Mouse (Mus musculus) gastrocnemius, postnatal 14 days (tissue): ENCODE data around the gene Ssh2. TPM values are rescaled to one million over a fixed set of nuclear protein-coding genes. Genes with fewer than 3 reads are reported as not detected.
A peak's percentile ranks its signal among the peaks of the same experiment; 100 is the strongest.

Source experiments
- DNase-seq: peaks from one replicate; pipeline ENCODE4 v3.0.0; 2021; ENCODE audit warnings: mixed read lengths
- intact Hi-C: fragments of 180-260 bp; cut with DNase I; formaldehyde crosslinking; loops from one replicate; pipeline ENCODE4 v1.15.1; 2025; ENCODE audit warnings: low total_unique reads
- total RNA-seq, 2 experiments: library from RNA; stranded (reverse); gene quantifications; 2 replicates each; pipeline ENCODE4 v1.2.3; 2021

Ssh2 gene
- total RNA-seq, 2 experiments from 2014 or later: 38.4 to 42.4 TPM

DNA sequence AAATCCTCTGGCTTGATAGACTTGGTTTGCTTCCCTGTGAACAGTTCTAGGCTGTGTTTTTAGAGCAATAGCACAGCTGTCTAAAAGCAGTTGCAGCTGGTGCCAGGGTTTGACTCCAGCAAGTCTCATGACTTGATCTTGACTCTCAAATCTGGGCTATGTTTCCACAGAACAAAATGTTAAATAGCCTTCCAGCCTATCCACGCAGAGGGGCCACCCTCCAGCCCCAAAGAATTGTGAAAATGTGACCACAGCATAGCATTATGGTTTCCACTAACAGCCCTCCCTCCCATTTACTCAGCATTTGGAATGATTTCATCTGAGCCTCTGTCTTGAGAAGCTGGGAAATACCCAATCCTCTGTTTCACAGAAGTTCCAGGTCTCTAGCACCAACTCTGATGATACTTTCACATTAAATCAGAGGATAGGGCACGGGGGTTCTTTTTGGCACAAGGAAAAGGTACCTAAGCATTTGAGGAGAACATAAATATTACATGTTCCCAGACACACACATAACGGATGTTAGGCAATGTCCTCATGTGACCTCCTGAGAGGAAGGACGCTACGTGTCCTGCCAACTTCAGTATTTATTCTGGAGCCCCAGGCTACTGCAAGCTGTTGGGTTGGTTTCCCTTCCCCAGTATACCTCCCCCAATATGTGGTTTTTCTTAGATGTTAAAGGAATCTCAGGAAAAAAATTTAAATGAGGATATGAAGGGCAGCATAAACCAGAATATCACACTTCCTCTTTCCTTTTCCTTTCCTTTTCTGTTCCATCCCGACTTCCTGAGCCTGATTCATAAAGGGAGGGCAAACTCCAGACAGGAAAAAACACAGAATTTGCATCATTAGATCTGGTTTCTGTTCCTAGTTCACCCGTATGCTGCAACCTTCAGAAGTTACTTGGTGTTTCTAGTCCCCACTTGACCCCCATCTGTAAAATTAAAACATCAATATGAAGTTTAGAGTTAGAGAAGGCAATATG, 226.4 kb downstream of the Ssh2 start:
- intact Hi-C loops: no loop called here
- peak; percentile 77 for DNase-seq

DNA sequence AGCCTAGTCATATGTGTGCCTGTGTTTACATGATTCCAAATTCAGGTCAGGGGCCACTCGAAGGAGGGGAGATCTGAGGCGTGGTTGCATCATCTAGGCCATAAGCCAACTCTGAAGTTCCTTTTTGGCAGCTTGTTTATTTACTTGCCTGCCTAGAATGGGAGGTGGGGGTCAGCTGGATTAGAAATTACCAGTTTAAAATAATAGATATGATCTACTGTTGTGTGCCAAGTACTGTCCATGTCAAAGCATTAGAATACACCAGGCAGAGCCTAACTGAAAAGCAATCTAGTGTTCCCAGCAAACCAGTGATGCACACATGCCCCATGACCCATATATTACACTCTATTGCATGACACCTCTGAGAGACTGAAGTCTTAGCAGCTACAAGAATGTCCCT, 228.9 kb downstream of the Ssh2 start:
- intact Hi-C loops: no loop called here
- DNase-seq: no peak

DNA sequence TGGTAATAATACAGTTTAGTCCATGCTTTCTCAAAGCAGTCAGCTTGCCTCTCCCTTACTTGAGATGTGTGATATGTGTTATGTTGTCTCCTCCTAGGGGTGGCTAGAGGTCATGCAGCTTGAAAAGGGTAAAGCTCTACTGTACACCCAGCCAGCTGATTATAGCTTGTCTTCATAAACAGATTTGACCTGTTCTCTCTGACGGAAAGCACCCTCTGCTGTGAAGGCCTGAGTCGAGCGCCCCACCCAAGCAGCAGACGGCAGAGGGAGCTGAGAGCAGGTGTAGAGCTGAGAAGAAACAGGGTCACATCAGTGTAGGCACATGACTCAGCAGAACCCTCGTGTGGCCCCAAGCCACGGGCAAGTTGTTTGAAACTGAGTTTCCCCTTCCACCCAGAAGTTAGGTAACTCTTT, 230.5 kb downstream of the Ssh2 start:
- DNase-seq: peak; percentile 60
- intact Hi-C loops: no loop called here

GRCm38 (mm10) chr11:77449224-77449623, 233.1 kb downstream of the Ssh2 start:
- DNase-seq: no peak
- intact Hi-C loops: no loop called here

DNA sequence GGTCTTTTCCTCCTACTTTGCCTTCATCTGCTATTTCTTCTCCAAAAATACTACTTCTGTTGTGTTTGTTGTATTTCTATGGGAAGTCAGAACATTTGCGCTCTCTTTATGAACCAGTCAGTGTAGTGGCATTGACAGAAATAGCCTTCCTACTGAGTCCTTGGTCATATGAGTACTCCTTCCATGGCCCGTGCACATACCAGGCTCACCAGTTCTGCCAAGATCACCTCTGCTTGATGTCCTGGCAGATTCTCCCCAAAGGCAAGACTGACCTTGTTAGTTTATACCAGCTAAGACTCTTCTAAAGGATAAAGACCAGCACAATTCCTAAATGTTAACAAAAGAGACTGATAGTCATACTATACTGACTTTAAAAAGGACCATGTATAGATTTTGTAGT, 235.6 kb downstream of the Ssh2 start:
- DNase-seq: no peak
- intact Hi-C loops: loop anchor here (10.0 kb wide), 1 partner anchor 107 kb away; no protein-coding TSS in a partner anchor

DNA sequence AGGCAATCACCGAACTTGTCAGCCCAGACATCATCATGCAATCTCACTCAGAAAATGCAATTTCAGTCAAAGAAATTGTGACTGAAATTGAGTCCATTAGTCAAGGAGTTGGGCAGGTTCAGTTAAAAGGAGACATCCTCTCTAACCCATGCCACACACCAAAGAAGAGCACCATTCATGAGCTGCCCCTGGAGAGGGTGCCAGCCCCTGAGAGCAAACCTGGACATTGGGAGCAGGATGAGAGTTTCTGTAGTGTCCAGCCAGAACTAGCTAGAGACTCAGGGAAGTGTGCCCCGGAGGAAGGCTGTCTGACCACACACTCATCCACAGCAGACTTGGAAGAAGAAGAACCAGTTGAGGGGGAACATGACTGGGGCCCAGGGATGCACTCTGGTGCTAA, 237.3 kb downstream of the Ssh2 start:
- DNase-seq: no peak
- intact Hi-C loops: loop anchor here (10.0 kb wide), 1 partner anchor 109 kb away; no protein-coding TSS in a partner anchor

DNA sequence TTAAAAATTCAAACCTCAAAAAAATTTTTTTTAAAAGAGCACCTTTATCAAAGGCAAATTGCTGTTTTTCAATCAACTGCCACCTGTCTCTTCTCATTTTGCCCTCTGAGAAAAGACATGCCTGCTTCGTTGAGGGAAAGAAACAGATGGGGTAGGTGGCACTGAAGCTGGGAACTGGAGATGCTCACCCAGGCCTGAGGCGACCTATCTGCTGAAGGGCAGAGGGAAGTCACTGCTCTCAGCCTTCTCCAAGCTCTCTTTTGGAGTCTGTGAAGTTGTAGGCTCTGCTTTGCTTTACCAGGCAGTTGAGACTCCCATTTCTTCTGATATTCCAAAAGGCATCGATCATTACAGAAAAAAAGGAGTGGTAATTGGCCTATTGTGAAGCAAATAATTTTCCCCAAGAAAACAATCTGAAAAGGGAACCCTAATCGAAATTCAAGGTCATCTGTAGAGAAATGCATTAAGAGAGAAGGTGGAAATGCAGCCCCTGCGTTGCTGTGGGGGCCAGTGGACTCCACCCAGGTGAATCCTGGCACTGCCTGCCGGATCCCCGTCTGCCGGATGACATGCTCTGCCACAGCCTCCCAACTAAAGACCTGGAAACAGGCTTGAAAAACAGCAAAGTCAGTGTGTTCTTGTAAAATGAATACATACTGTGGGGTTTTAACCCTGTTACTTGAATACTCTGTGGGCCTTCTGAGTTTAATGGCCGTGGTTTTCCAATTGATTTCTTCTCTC, 239.9 kb downstream of the Ssh2 start:
- DNase-seq: no peak
- intact Hi-C loops: loop anchor here (1.0 to 10.0 kb wide), 2 partner anchors 111 to 140 kb away; no protein-coding TSS in a partner anchor

DNA sequence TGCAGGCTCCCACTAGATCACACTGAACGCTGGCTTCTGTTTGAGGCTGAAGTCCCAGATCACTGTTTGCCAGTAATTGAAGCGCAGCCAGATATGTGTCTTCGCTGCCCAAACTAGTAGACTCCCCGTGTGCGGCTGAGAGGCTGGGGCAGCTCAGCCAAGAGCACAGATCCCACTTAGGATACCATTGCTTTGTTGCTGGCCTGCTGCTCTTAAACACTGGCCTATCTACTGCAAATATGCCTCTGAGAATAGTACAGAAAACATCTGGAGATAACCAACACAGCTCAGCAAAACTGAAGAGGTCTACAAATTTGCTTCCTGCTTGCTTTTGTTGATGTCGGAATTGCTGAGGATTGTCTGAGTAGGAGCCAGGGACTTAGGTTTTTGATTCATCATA, 240.8 kb downstream of the Ssh2 start:
- intact Hi-C loops: loop anchor here (1.0 to 10.0 kb wide), 2 partner anchors 112 to 141 kb away; no protein-coding TSS in a partner anchor
- no peak for DNase-seq

- DNase-seq: no peak
- intact Hi-C loops: no loop called here
These were observed 245.8 kb downstream of the Ssh2 start for GRCm38 (mm10) chr11:77461856-77462255.

DNA sequence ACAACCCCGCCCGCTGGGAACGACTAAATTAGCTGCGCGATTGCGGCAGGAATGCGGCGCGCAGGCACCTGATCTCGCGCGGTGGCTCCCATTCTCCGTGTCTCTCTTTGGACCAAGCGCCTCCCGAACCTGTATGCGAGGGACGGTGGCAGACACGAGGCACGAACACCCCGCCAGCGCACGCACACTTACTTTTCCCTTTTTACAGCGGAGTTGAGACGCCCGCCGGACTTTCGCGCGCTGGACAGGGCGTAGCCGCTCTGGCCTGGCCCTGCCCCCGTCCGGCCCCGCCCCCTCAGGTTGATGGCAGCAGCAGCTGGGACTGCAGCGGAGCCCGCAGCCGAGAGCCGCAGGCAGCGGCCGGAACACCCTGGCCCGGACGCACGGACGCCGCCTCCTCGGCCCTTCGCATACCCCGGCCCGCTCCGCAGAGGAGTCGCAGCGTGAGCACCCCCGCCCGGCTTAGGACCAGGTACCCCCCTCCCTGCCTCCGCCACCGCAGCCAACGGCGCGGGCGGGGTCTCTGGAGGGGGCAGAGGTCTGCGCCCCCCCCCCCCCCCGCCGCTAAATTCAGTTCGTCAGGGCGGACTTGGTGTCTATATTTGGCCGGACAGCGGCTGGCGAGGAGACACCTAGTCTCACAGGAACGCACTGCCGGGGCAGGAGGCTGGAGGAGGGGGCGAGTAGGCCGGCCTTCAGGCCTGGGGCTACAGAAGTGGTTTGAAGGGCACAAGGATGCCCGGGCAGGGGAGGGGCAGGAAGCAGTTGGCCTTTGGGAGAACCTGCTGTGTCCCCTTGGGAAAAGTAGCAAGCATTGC, 246.4 kb downstream of the Ssh2 start, which contains the start of gene Coro6:
TSS of gene Coro6 (plus strand) at position 129 of the 818 bp plus-strand sequence.
- peak; percentile 88 for DNase-seq
- intact Hi-C loops: no loop called here

GRCm38 (mm10) chr11:77463101-77463445, 247.0 kb downstream of the Ssh2 start:
- DNase-seq: no peak
- intact Hi-C loops: no loop called here

GRCm38 (mm10) chr11:77463786-77464185, 247.7 kb downstream of the Ssh2 start:
- DNase-seq: no peak
- intact Hi-C loops: no loop called here

- DNase-seq: no peak
- intact Hi-C loops: no loop called here
These were observed 248.6 kb downstream of the Ssh2 start for GRCm38 (mm10) chr11:77464684-77465083.

DNA sequence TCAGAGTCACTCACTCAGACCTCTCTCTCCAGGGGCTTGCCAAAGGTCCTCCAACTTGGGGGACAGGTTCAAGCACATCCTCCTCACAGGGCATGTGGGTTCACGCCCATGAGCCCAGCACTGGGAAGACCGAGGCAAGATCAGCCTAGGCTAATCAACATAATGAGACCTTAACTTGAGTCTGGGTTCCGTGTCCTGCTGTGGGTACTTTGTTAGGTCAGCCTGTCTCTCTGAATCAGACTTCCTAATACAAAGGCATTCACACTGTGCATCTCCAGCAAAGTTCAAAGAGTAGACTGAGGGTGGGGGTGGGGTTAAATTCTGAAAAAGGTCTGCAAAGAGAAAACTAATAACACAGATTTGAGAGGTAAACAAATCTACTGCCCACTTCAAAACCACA, 249.0 kb downstream of the Ssh2 start:
- no peak for DNase-seq
- intact Hi-C loops: no loop called here

- intact Hi-C loops: no loop called here
- DNase-seq: no peak
These were observed 250.5 kb downstream of the Ssh2 start for GRCm38 (mm10) chr11:77466544-77466943.

DNA sequence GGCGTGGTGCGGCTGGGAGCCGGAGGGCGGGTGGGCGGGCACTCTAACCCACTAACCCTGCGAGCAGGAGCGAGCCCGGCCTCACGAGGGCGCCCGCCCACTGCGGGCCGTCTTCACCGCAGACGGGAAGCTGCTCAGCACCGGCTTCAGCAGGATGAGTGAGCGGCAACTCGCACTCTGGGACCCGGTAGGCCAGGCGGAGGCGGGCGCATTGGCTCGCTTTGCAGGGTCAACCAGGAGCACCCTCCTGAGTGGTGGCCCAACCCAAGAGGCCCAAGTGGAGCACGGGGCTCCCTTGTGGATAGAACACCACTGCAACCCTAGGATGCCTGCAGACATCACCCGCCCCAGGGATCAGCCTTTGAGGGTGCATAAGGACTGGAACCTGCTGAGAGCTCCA, 251.1 kb downstream of the Ssh2 start:
- intact Hi-C loops: no loop called here

DNA sequence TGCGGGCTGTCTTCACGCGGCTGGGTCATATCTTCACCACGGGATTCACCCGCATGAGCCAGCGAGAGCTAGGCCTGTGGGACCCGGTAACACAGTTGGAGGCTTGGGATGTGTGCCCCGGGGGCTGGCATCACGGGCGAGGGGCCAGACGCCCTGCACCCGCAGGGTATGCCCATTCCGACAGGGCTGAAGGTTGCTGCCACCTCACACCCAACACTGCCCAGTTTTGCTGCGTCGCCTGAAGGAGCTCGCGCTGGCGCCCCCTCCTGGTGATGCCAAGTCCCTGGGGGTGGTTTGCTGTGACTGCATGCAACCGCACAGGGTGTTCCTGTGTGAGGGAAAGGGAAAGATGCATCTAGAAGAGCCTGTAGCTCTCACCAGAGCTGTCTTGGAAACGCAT, 251.7 kb downstream of the Ssh2 start:
- intact Hi-C loops: no loop called here
- DNase-seq: peak; percentile 78

More for the DNA sequence above, 251.1 kb downstream of the Ssh2 start:
- peak; percentile 80 for DNase-seq

GRCm38 (mm10) chr11:77468397-77468796, 252.3 kb downstream of the Ssh2 start:
- intact Hi-C loops: no loop called here
- DNase-seq: no peak

GRCm38 (mm10) chr11:77471407-77471806, 255.3 kb downstream of the Ssh2 start:
- intact Hi-C loops: no loop called here
- DNase-seq: no peak
